Mouse (Mus musculus): ENCODE measurements around the gene Src.

DNA sequence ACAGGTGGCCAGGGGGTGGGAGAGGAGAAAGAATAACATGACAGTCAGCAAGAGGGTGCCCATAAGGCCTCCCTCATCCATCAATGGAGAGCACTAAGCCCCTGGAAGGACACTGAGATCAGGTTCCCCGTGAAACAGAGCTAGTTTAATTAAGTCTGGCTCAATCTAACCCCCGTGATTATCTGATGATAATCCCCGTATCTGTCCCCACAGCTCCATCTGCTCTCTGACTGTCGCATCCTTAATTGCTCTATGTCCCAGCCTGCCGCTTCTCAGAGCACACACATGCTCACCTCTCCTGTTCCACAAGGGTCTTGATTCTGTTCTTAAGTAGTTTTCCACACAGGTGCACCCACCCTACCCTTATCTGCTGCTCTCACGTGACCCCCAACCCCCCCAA, 99.3 kb downstream of the Src start:
- TF ChIP-seq CTCF (IDR thresholded peaks at IDR 0.05; ENCODE audit: insufficient read depth, low read length) (no peak), POLR2A (IDR thresholded peaks at IDR 0.05; ENCODE audit: borderline replicate concordance, extremely low read depth, low read depth, low read length) (no peak)
